Mouse (Mus musculus) heart, postnatal 4 days (tissue): ENCODE measurements around the gene Ankrd33b. TPM values are rescaled to one million over a fixed set of nuclear protein-coding genes. Genes with fewer than 3 reads are reported as not detected.

Source experiments
- DNase-seq: peaks from one replicate; pipeline ENCODE4 v3.0.0; 2021
- total RNA-seq, 2 experiments: library from RNA; stranded (reverse); gene quantifications; 2 replicates each; pipeline ENCODE4 v1.2.3; 2021

Ankrd33b gene
- total RNA-seq, 2 experiments from 2014 or later = 12.8 to 13.4 TPM

GRCm38 (mm10) chr15:31337983-31338382 lies 29.5 kb downstream of the Ankrd33b start:
- DNase-seq = no peak

GRCm38 (mm10) chr15:31337192-31337741 lies 30.3 kb downstream of the Ankrd33b start:
- DNase-seq = peak; percentile 27

- peak; percentile 27 for DNase-seq
These were observed 30.8 kb downstream of the Ankrd33b start for GRCm38 (mm10) chr15:31336685-31337084.

- no peak for DNase-seq
These were observed 32.7 kb downstream of the Ankrd33b start for GRCm38 (mm10) chr15:31334829-31335228.

GRCm38 (mm10) chr15:31332541-31333163 lies 34.9 kb downstream of the Ankrd33b start:
- no peak for DNase-seq

- DNase-seq = no peak
These were observed 35.8 kb downstream of the Ankrd33b start for GRCm38 (mm10) chr15:31331742-31332141.

GRCm38 (mm10) chr15:31328082-31328614 lies 39.4 kb downstream of the Ankrd33b start:
- no peak for DNase-seq

- no peak for DNase-seq
These were observed 41.7 kb downstream of the Ankrd33b start for GRCm38 (mm10) chr15:31325660-31326354.

GRCm38 (mm10) chr15:31324551-31324950 lies 43.0 kb downstream of the Ankrd33b start:
- DNase-seq = peak; percentile 29

GRCm38 (mm10) chr15:31323684-31324083 lies 43.8 kb downstream of the Ankrd33b start:
- peak; percentile 33 for DNase-seq

GRCm38 (mm10) chr15:31320598-31321377 lies 46.7 kb downstream of the Ankrd33b start:
- no peak for DNase-seq

- no peak for DNase-seq
These were observed 48.5 kb downstream of the Ankrd33b start for GRCm38 (mm10) chr15:31319046-31319445.

- no peak for DNase-seq
These were observed 49.2 kb downstream of the Ankrd33b start for GRCm38 (mm10) chr15:31318158-31318955.

GRCm38 (mm10) chr15:31317056-31317805 lies 50.3 kb downstream of the Ankrd33b start:
- no peak for DNase-seq

- peak; percentile 92 for DNase-seq
These were observed 51.8 kb downstream of the Ankrd33b start for GRCm38 (mm10) chr15:31315630-31316231.

GRCm38 (mm10) chr15:31312001-31312400 lies 55.5 kb downstream of the Ankrd33b start:
- DNase-seq = no peak

GRCm38 (mm10) chr15:31309526-31309925 lies 58.0 kb downstream of the Ankrd33b start:
- DNase-seq = no peak

GRCm38 (mm10) chr15:31306726-31307125 lies 60.8 kb downstream of the Ankrd33b start:
- no peak for DNase-seq

GRCm38 (mm10) chr15:31305181-31305580 lies 62.3 kb downstream of the Ankrd33b start:
- DNase-seq = peak; percentile 30

- no peak for DNase-seq
These were observed 63.2 kb downstream of the Ankrd33b start for GRCm38 (mm10) chr15:31304302-31304701.
